Mouse (Mus musculus) midbrain, embryonic 14.5 days (tissue): ENCODE data around the gene Vmn1r78. TPM values are rescaled to one million over a fixed set of nuclear protein-coding genes. Genes with fewer than 3 reads are reported as not detected.
"Not testable (repeated sequence)": the region's sequence is repeated elsewhere in the genome, so short reads cannot be mapped to it uniquely, and the experiment has no call there.

Experiments used
- ATAC-seq: fragments of 200-750 bp; cut with Nextera tagmentation; 2 replicates; pipeline ENCODE4 v1.8.0; 2017; ENCODE audit warnings: moderate number of reproducible peaks, moderate library complexity; ENCODE audit not compliant: low FRiP score, low TSS enrichment
- DNase-seq: peaks from one replicate; pipeline ENCODE4 v3.0.0-alpha.2; 2015
- H3K27ac ChIP-seq: fragments of 300-500 bp; sonication (generic); replicated peaks from 2 replicates; pipeline ENCODE4 v1.5.1; 2014; ENCODE audit warnings: mild to moderate bottlenecking, low read depth, low read length, moderate library complexity
- H3K27me3 ChIP-seq: fragments of 300-500 bp; sonication (generic); 2 replicates; pipeline ENCODE4 v1.6.1; 2014; ENCODE audit warnings: low read length, control low read depth, mixed read lengths; ENCODE audit not compliant: control insufficient read depth, insufficient read depth
- H3K36me3 ChIP-seq: fragments of 300-500 bp; sonication (generic); 2 replicates; pipeline ENCODE4 v1.6.1; 2014; ENCODE audit warnings: low read length, control low read depth; ENCODE audit not compliant: control insufficient read depth, insufficient read depth
- H3K4me1 ChIP-seq: fragments of 300-500 bp; sonication (generic); 2 replicates; pipeline ENCODE4 v1.6.1; 2014; ENCODE audit warnings: mild to moderate bottlenecking, antibody characterized with exemption, low read length, control low read depth; ENCODE audit not compliant: control insufficient read depth, insufficient read depth
- H3K4me2 ChIP-seq: fragments of 300-500 bp; sonication (generic); 2 replicates; pipeline ENCODE4 v1.6.1; 2014; ENCODE audit warnings: mild to moderate bottlenecking, low read length, moderate library complexity
- H3K4me3 ChIP-seq: fragments of 300-500 bp; sonication (generic); replicated peaks from 2 replicates; pipeline ENCODE4 v1.5.1; 2014; ENCODE audit warnings: low read depth, low read length
- H3K9ac ChIP-seq: fragments of 300-500 bp; sonication (generic); replicated peaks from 2 replicates; pipeline ENCODE4 v1.6.1; 2014; ENCODE audit warnings: mild to moderate bottlenecking, low read length, moderate library complexity
- H3K9me3 ChIP-seq: fragments of 300-500 bp; sonication (generic); 2 replicates; pipeline ENCODE4 v1.6.1; 2016; ENCODE audit warnings: low read length, control low read depth, mixed read lengths; ENCODE audit not compliant: control insufficient read depth
- WGBS: fragments of 180-500 bp; shearing (Covaris S2); extraction: QIAGEN DNeasy Blood & Tissue Kit; methylation state at CpG from one replicate; pipeline ENCODE4 v1.1.7; 2014; 5-methylcytosine and 5-hydroxymethylcytosine counted together
- polyA plus RNA-seq: library from polyadenylated mRNA; unstranded; fragments of >200 nt; fragmentation: Nextera tagmentation; extraction: Ambion mirVana; gene quantifications from 2 replicates; pipeline ENCODE4 v1.2.1, GENCODE M21; 2014

Gene Vmn1r78
- not detected in 2 replicates for polyA plus RNA-seq

DNA sequence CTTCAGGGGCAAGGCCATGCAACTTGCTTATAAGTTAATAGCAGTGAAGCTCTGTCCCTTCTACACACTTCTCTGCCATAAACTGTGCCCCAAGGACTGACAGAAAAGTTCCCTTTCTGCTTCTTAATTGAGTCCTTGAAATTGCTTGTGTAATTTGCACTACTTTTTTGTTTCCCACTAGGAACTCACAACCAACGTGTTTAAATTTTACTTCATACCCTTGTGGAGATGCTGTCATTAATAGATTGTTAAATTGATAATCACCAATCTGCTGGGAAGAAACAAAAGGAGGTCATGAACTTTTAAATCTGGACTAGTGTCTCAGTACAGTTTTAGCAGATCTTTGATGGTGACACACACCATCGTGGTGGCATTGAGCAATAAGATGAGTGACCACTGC, at the start of gene Vmn1r78:
Vmn1r78 (plus strand) TSS at position 301 of the 400 bp plus-strand sequence.
- ATAC-seq (no peak), DNase-seq (no peak)
- H3K4me3 ChIP-seq = no peak within 1 kb of the TSS
- H3K27ac ChIP-seq = no peak within 1 kb of the TSS
- H3K9me3 ChIP-seq = peaks cover 5% of the 10 kb centered on the region; the same call in 1 of the 2 replicates
- H3K36me3 ChIP-seq = no peaks in the 10 kb centered on the region
- 58% methylated on average over 2 of the region's 2 CpGs for WGBS
- no peaks in the 10 kb centered on the region for H3K4me1 ChIP-seq
- H3K4me2 ChIP-seq = no peak within 1 kb of the TSS
- no peak within 1 kb of the TSS for H3K9ac ChIP-seq
- H3K27me3 ChIP-seq = no peaks in the 10 kb centered on the region

DNA sequence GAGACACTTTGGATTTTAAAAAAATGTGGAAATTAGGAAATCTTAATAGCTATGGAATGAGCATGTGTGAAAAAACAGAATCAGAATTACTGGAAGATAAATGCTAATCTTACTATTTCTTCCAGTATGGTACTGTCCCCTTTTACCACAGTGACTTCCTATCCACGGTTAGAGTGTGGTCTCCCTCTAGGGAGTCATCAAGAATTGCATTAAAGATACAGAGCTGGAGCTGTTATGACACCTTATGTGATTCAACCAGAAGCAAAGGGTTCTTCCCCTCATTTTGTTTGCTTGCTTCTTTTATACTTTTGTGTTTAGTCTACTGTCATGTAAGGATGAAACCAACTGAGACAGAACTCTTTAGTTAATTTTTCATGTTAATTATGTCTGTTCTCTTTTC, 6.4 kb downstream of the Vmn1r78 start:
- not testable (repeated sequence) for H3K4me2 ChIP-seq, H3K27ac ChIP-seq, H3K9me3 ChIP-seq, DNase-seq, H3K27me3 ChIP-seq, ATAC-seq, H3K9ac ChIP-seq, H3K4me3 ChIP-seq, H3K4me1 ChIP-seq, H3K36me3 ChIP-seq
- WGBS = 50% methylated on average over 1 of the region's 1 CpGs

GRCm38 (mm10) chr7:12170979-12171378, 20.9 kb downstream of the Vmn1r78 start, which contains the start of gene Vmn1r79:
TSS of gene Vmn1r79 (plus strand) at chr7:12171279.
- H3K36me3 ChIP-seq, H3K4me3 ChIP-seq, H3K4me2 ChIP-seq, H3K9me3 ChIP-seq, ATAC-seq, H3K4me1 ChIP-seq, DNase-seq, H3K27ac ChIP-seq, H3K9ac ChIP-seq, H3K27me3 ChIP-seq: not testable (repeated sequence)

- DNase-seq, H3K4me1 ChIP-seq, H3K27ac ChIP-seq, H3K4me3 ChIP-seq, H3K36me3 ChIP-seq, ATAC-seq, H3K9ac ChIP-seq, H3K4me2 ChIP-seq, H3K27me3 ChIP-seq, H3K9me3 ChIP-seq: not testable (repeated sequence)
- 60% methylated on average over 2 of the region's 2 CpGs for WGBS
These were observed 22.9 kb downstream of the Vmn1r78 start for GRCm38 (mm10) chr7:12172926-12173325.

DNA sequence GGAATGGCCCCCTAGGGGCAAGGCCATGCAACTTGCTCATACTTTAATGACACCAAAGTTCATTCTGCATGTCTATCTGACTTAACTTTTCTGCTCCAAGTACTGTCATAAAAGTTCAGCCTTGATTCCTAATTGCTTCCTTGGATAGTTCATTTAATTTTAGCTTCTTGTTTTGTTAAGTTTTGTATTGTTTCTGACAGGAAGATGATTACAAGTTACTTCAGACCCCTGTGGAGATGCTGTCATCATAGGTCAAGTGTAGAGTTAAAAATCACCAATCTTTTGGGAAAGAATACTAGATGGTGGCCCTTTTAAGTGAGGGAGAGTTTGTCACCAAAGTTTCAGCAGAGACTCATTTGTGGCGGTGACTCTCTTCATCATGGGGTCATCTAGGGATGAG, 38.9 kb downstream of the Vmn1r78 start, which contains the start of gene Vmn1r80:
Vmn1r80 (plus strand) TSS at position 301 of the 400 bp plus-strand sequence.
- H3K9me3 ChIP-seq = peaks cover 6% of the 10 kb centered on the region; the same call in 1 of the 2 replicates
- H3K27ac ChIP-seq = no peak within 1 kb of the TSS
- ATAC-seq (no peak), DNase-seq (no peak)
- H3K9ac ChIP-seq = no peak within 1 kb of the TSS
- no peak within 1 kb of the TSS for H3K4me3 ChIP-seq
- 88% methylated on average over 1 of the region's 1 CpGs for WGBS
- no peaks in the 10 kb centered on the region for H3K27me3 ChIP-seq
- no peak within 1 kb of the TSS for H3K4me2 ChIP-seq
- no peaks in the 10 kb centered on the region for H3K36me3 ChIP-seq
- H3K4me1 ChIP-seq = no peaks in the 10 kb centered on the region

DNA sequence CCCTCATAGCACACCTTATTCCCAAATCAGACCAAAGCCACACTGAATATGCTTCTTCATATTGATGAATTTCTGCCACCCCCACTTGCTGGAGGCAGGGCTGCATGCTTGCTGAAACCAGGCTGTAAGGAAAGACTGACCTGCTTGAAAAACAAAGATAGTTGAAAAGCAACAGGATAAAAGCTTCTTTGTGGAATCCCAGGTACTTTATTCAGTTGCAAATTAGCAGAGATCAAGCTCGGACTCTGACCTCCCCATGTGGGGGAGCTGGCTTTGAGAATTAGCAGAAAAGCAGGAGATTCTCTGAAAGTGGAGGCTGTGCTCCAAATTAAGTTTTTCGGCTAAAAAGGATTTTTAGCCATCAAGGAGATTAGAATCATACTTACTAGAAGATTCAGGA, 54.1 kb downstream of the Vmn1r78 start:
- WGBS = 58% methylated on average over 2 of the region's 2 CpGs
- Histone ChIP-seq H3K4me1 (no peaks in the 10 kb centered on the region), H3K27me3 (no peaks in the 10 kb centered on the region), H3K4me2 (no peak overlapping the region), H3K36me3 (no peaks in the 10 kb centered on the region), H3K9ac (no peak overlapping the region), H3K27ac (no peak overlapping the region), H3K9me3 (peaks cover 12% of the 10 kb centered on the region), H3K4me3 (no peak overlapping the region)
- no peak for DNase-seq
- ATAC-seq = no peak

Other genes with a start within 250 kb of the Vmn1r78 start
- gene Vmn1r76, start 212.0 kb upstream of the Vmn1r78 start, polyA plus RNA-seq = not detected in 2 replicates
- gene Vmn1r77, start 113.5 kb upstream of the Vmn1r78 start, polyA plus RNA-seq = not detected in 2 replicates
- gene Vmn1r79, start 21.0 kb downstream of the Vmn1r78 start, polyA plus RNA-seq = not detected in 2 replicates
- not detected in 2 replicates for gene Vmn1r80, start 39.0 kb downstream of the Vmn1r78 start, polyA plus RNA-seq
- gene Vmn1r81, start 118.0 kb downstream of the Vmn1r78 start, polyA plus RNA-seq = not detected in 2 replicates
- gene Vmn1r82, start 150.2 kb downstream of the Vmn1r78 start, polyA plus RNA-seq = not detected in 2 replicates
- gene Vmn1r83, start 179.2 kb downstream of the Vmn1r78 start, polyA plus RNA-seq = not detected in 2 replicates
- gene Vmn1r84, start 219.0 kb downstream of the Vmn1r78 start, polyA plus RNA-seq = not detected in 2 replicates